Mouse (Mus musculus): ENCODE measurements around the gene Rasd2. TPM values are rescaled to one million over a fixed set of nuclear protein-coding genes. Genes with fewer than 3 reads are reported as not detected.
A peak's percentile ranks its signal among the peaks of the same experiment; 100 is the strongest.

The Rasd2 gene
- total RNA-seq, 2 experiments from 2014 or later: 4.4 to 5.3 TPM

GRCm38 (mm10) chr8:75217969-75218368, 4.2 kb downstream of the Rasd2 start:
- intact Hi-C loops (cut with DNase I): loop anchor here (2.0 kb wide), 1 partner anchor 147 kb away; no protein-coding TSS in a partner anchor
- peak in 1 of 2 experiments; percentile 47 for DNase-seq

- intact Hi-C loops (cut with DNase I): loop anchor here (2.0 kb wide), 1 partner anchor 87 kb away; no protein-coding TSS in a partner anchor
- no peak for DNase-seq
These were observed 6.4 kb downstream of the Rasd2 start for GRCm38 (mm10) chr8:75219877-75220738.

- no peak for DNase-seq
- intact Hi-C loops (cut with DNase I): no loop called here
These were observed 8.9 kb downstream of the Rasd2 start for GRCm38 (mm10) chr8:75222665-75223064.

DNA sequence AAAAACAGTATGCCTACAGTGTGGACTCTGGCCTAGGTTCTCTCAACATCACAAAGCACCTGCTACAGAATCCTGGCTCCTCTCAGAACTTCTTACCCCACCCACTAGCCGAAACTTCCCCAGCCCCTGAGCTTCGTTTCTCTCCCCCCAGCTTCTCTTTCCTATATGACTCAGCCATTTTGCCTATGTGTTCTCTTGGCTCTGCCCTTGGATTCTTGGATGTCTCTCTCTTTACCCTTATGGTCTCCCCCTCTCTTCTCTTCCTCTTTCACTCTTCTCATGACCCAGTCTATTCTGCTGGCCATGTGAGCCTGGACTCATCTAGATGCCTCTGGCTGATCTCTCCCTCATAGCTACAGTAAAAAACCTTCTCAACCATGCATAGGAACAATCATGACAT, 13.0 kb downstream of the Rasd2 start:
- intact Hi-C loops (cut with DNase I): no loop called here
- no peak for DNase-seq

- no peak for DNase-seq
- intact Hi-C loops (cut with DNase I): no loop called here
These were observed 20.3 kb downstream of the Rasd2 start for GRCm38 (mm10) chr8:75233915-75234554.

DNA sequence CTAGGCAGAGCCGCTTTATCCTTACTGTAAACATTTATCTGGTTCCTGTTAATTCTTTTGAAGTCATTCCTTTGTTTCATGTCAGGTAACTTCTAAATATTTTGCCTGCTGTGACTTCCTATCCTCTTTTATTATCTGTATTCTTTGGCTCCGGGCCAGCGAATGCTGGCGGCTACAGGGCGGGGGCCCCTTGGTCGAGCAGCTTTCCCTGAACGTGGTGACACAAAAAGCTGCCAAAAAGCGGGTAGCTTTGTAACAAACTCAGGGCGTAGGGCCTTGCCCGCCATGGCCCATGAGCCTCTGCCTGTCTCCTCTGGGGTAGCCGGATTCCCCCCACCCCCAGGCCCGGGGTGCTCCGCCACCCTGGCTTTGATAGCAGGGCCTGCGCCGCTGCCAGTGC, 33.6 kb downstream of the Rasd2 start:
- DNase-seq: no peak
- intact Hi-C loops (cut with DNase I): no loop called here

GRCm38 (mm10) chr8:75249186-75249585, 35.4 kb downstream of the Rasd2 start:
- intact Hi-C loops (cut with DNase I): no loop called here
- DNase-seq: no peak

GRCm38 (mm10) chr8:75254027-75254426, 40.3 kb downstream of the Rasd2 start:
- intact Hi-C loops (cut with DNase I): no loop called here
- DNase-seq: peak in 1 of 2 experiments; percentile 12

GRCm38 (mm10) chr8:75255635-75256034, 41.9 kb downstream of the Rasd2 start:
- intact Hi-C loops (cut with DNase I): no loop called here
- DNase-seq: no peak

- intact Hi-C loops (cut with DNase I): loop anchor here (2.0 kb wide), 1 partner anchor 139 kb away; no protein-coding TSS in a partner anchor
- no peak for DNase-seq
These were observed 58.4 kb downstream of the Rasd2 start for GRCm38 (mm10) chr8:75272166-75272565.

Other genes with a start within 250 kb of the Rasd2 start
- 1 to 10 TPM; 7.0 to 7.4 TPM for gene Hmgxb4, start 220.6 kb upstream of the Rasd2 start, total RNA-seq (2021)
- 10 to 100 TPM; 42.1 to 50.5 TPM for gene Tom1, start 180.2 kb upstream of the Rasd2 start, total RNA-seq (2021)
- gene Hmox1, start 120.3 kb upstream of the Rasd2 start, total RNA-seq (2021): 1 to 10 TPM; 6.8 to 8.2 TPM
- gene Mcm5, start 104.4 kb upstream of the Rasd2 start, total RNA-seq (2021): 1 to 10 TPM; 1.7 TPM
- gene Gm10358, start 192.6 kb downstream of the Rasd2 start, total RNA-seq (2021): under 1 TPM; 0.23 to 0.69 TPM
- gene Iqcm, start 234.8 kb downstream of the Rasd2 start, total RNA-seq (2021): not detected

Measured in gastrocnemius, postnatal 36 days (tissue).